8 mouse cellular contexts compared by ENCODE assay signal in genomic region chr16:75767250-75768002, GRCm38 (mm10). TPM values are rescaled to one million over a fixed set of nuclear protein-coding genes. Genes with fewer than 3 reads are reported as not detected.
DNase-seq lines count a peak whose midpoint lies in the region; ATAC-seq and TF ChIP-seq lines count a peak whose summit lies in the region.

No protein-coding gene starts in this region.

- H3K4me2 ChIP-seq in embryonic facial prominence, embryonic 15.5 days (replicated peaks): peak overlapping the region; percentile 68
- peak overlapping the region; percentile 62 for H3K4me2 ChIP-seq in hindbrain, embryonic 16.5 days (ENCODE audit: low read length)
- peak overlapping the region; percentile 86 for H3K4me2 ChIP-seq in liver, embryonic 15.5 days

- peaks cover 21% of the 10 kb centered on the region for H3K36me3 ChIP-seq in G1E (replicated peaks)
- peaks cover 20% of the 10 kb centered on the region for H3K36me3 ChIP-seq in embryonic facial prominence, embryonic 15.5 days
- peaks cover 12% of the 10 kb centered on the region for H3K36me3 ChIP-seq in hindbrain, embryonic 16.5 days (ENCODE audit: control insufficient read depth, insufficient read depth, low read length)
- no peaks in the 10 kb centered on the region; the same call in 1 of the 2 replicates for H3K36me3 ChIP-seq in liver, embryonic 15.5 days (replicated peaks)
- 0 out of 2 replicates have a peak, but pooled peaks cover 1% of the 10 kb centered on the region for H3K36me3 ChIP-seq in splenic B cell, adult 2 months (ENCODE audit: control insufficient read depth, insufficient read depth, low read length, poor library complexity, severe bottlenecking)

- peak overlapping the region; percentile 82 for H3K4me3 ChIP-seq in cerebellum, adult 2 months (replicated peaks; ENCODE audit: insufficient read depth, low read depth, low read length)
- H3K4me3 ChIP-seq in G1E (ENCODE audit: low read depth, low read length): peak overlapping the region; percentile 86
- H3K4me3 ChIP-seq in embryonic facial prominence, embryonic 15.5 days (replicated peaks): peak overlapping the region; percentile 74
- H3K4me3 ChIP-seq in hindbrain, embryonic 16.5 days (ENCODE audit: low read length): peak overlapping the region; percentile 79
- peak overlapping the region; percentile 79 for H3K4me3 ChIP-seq in liver, embryonic 15.5 days (replicated peaks)

- peak; percentile 15 to 19 for DNase-seq in cerebellum, adult 2 months
- DNase-seq in cerebellum, adult 11-12 months: no peak
- DNase-seq in G1E (ENCODE audit: low spot score): no peak
- DNase-seq in splenic B cell, adult 2 months (ENCODE audit: low read depth, low spot score): peak; percentile 36
- no peak for DNase-seq in gastrocnemius, postnatal 25 days

- no peak overlapping the region for H3K27ac ChIP-seq in cerebellum, adult 2 months (ENCODE audit: insufficient read depth, low read length)
- H3K27ac ChIP-seq in embryonic facial prominence, embryonic 15.5 days (replicated peaks): peak overlapping the region; percentile 75
- peak overlapping the region; percentile 79 for H3K27ac ChIP-seq in hindbrain, embryonic 16.5 days (ENCODE audit: low read depth, low read length)
- H3K27ac ChIP-seq in liver, embryonic 15.5 days (replicated peaks): peak overlapping the region; percentile 87

- H3K4me1 ChIP-seq in cerebellum, adult 2 months (ENCODE audit: control insufficient read depth, insufficient read depth, low read length): peaks cover 9% of the 10 kb centered on the region; the same call in 1 of the 2 replicates
- peaks cover 24% of the 10 kb centered on the region for H3K4me1 ChIP-seq in G1E (ENCODE audit: insufficient read depth, low read depth, low read length)
- H3K4me1 ChIP-seq in embryonic facial prominence, embryonic 15.5 days: 0 out of 2 replicates have a peak, but pooled peaks cover 5% of the 10 kb centered on the region
- H3K4me1 ChIP-seq in hindbrain, embryonic 16.5 days (ENCODE audit: control insufficient read depth, insufficient read depth, low read depth, low read length): peaks cover 12% of the 10 kb centered on the region
- peaks cover 15% of the 10 kb centered on the region; the same call in 1 of the 2 replicates for H3K4me1 ChIP-seq in liver, embryonic 15.5 days (replicated peaks)

- H3K9ac ChIP-seq in embryonic facial prominence, embryonic 15.5 days: peak overlapping the region; percentile 39
- peak overlapping the region; percentile 50 for H3K9ac ChIP-seq in hindbrain, embryonic 16.5 days (ENCODE audit: low read depth, low read length)
- peak overlapping the region; percentile 65 for H3K9ac ChIP-seq in liver, embryonic 15.5 days

- 9% methylated on average over 21 of the region's 21 CpGs for WGBS in cerebellum, adult 2 months
- 15% methylated on average over 21 of the region's 21 CpGs for WGBS in embryonic facial prominence, embryonic 15.5 days
- 18% methylated on average over 21 of the region's 21 CpGs for WGBS in hindbrain, embryonic 16.5 days
- 12% methylated on average over 21 of the region's 21 CpGs for WGBS in liver, embryonic 15.5 days (ENCODE audit: insufficient replicate concordance)

- ATAC-seq in G1E (ENCODE audit: extremely low read depth, insufficient number of reproducible peaks, low FRiP score, poor library complexity, severe bottlenecking): peak; percentile 36; the same call in 1 of the 2 replicates
- no peak for ATAC-seq in embryonic facial prominence, embryonic 15.5 days (ENCODE audit: insufficient number of reproducible peaks, low FRiP score, low TSS enrichment, low read depth)
- ATAC-seq in hindbrain, embryonic 16.5 days: peak; percentile 72
- ATAC-seq in liver, embryonic 15.5 days (ENCODE audit: insufficient read depth): peak; percentile 67

- TF ChIP-seq CTCF in cerebellum, adult 2 months (IDR thresholded peaks at IDR 0.05; ENCODE audit: borderline replicate concordance, insufficient read depth, low read depth, low read length): no peak
- TF ChIP-seq CTCF in G1E (IDR thresholded peaks at IDR 0.05; ENCODE audit: low read depth, low read length): no peak

- H3K9me3 ChIP-seq in G1E (replicated peaks): no peaks in the 10 kb centered on the region
- no peaks in the 10 kb centered on the region for H3K9me3 ChIP-seq in embryonic facial prominence, embryonic 15.5 days (replicated peaks)
- H3K9me3 ChIP-seq in hindbrain, embryonic 16.5 days (ENCODE audit: control insufficient read depth, low read length): no peaks in the 10 kb centered on the region
- H3K9me3 ChIP-seq in liver, embryonic 15.5 days (replicated peaks): no peaks in the 10 kb centered on the region

- no peak for TF ChIP-seq POLR2A in cerebellum, adult 2 months (IDR thresholded peaks at IDR 0.05; ENCODE audit: borderline replicate concordance, insufficient read depth, low read length)

- H3K27me3 ChIP-seq in cerebellum, adult 2 months (ENCODE audit: control insufficient read depth, insufficient read depth, low read length): no peaks in the 10 kb centered on the region
- H3K27me3 ChIP-seq in G1E (ENCODE audit: insufficient read depth, low read length): no peaks in the 10 kb centered on the region
- no peaks in the 10 kb centered on the region for H3K27me3 ChIP-seq in embryonic facial prominence, embryonic 15.5 days
- no peaks in the 10 kb centered on the region for H3K27me3 ChIP-seq in hindbrain, embryonic 16.5 days (replicated peaks; ENCODE audit: control insufficient read depth, insufficient read depth, low read length)
- no peaks in the 10 kb centered on the region for H3K27me3 ChIP-seq in liver, embryonic 15.5 days
- no peaks in the 10 kb centered on the region for H3K27me3 ChIP-seq in splenic B cell, adult 2 months (ENCODE audit: control insufficient read depth, insufficient read depth, low read length, poor library complexity, severe bottlenecking)

RNA-seq across cellular contexts. Expression of gene Hspa13, which starts 0.5 kb away (rescaled TPM):
- 14.9 and 15.4 TPM in 2 replicates for polyA plus RNA-seq in cerebellum, adult 2 months (2012; rRNA removed)
- total RNA-seq in G1E (2014; fragmentation: Nextera tagmentation) (29.0 and 32.2 TPM in 2 replicates), G1E (2017) (31.7 and 34.6 TPM in 2 replicates)
- polyA plus RNA-seq in G1E (2012): 0.22 and 0.52 TPM in 2 replicates
- 33.4 and 33.7 TPM in 2 replicates for polyA plus RNA-seq in embryonic facial prominence, embryonic 15.5 days (2015; fragmentation: Nextera tagmentation; extraction: Ambion mirVana)
- 37.0 and 41.0 TPM in 2 replicates for polyA plus RNA-seq in hindbrain, embryonic 16.5 days (2015; fragmentation: Nextera tagmentation; extraction: Ambion mirVana)
- 8.5 and 9.1 TPM in 2 replicates for polyA plus RNA-seq in liver, embryonic 15.5 days (2015; fragmentation: Nextera tagmentation; extraction: Ambion mirVana)
- total RNA-seq in gastrocnemius, postnatal 25 days (2021): 1 to 10 TPM; 6.6 to 7.3 TPM

Comparison
In these comparisons a context has a peak if more than half of its experiments do, and no peak if none do; other contexts are left out.
1. DNase-seq: peak in cerebellum, adult 2 months (2 of 2) and splenic B cell, adult 2 months (single experiment); none in cerebellum, adult 11-12 months (single experiment), G1E (single experiment) and gastrocnemius, postnatal 25 days (single experiment).
2. Peak in every context shown above with its lines, with median percentiles within 50 percentile points of each other: H3K4me3 ChIP-seq, H3K4me2 ChIP-seq and H3K9ac ChIP-seq.